Mouse (Mus musculus): Measurements from ENCODE around the gene Ppp1r12b.

- no peak for TF ChIP-seq CTCF (IDR thresholded peaks at IDR 0.05; ENCODE audit: borderline replicate concordance, control insufficient read depth, extremely low read depth, insufficient read depth, low read length, poor library complexity)
- TF ChIP-seq POLR2A (IDR thresholded peaks at IDR 0.05; ENCODE audit: control insufficient read depth, extremely low read depth, insufficient read depth, low read length, poor library complexity) = no peak
Measured at GRCm38 (mm10) chr1:134801758-134802157, 154.0 kb downstream of the Ppp1r12b start.
